Mouse (Mus musculus): ENCODE measurements around the gene Cyp19a1.

Cyp19a1 gene

GRCm38 (mm10) chr9:54168425-54168824 lies 99.5 kb downstream of the Cyp19a1 start:
- DNase-seq: no peak

DNA sequence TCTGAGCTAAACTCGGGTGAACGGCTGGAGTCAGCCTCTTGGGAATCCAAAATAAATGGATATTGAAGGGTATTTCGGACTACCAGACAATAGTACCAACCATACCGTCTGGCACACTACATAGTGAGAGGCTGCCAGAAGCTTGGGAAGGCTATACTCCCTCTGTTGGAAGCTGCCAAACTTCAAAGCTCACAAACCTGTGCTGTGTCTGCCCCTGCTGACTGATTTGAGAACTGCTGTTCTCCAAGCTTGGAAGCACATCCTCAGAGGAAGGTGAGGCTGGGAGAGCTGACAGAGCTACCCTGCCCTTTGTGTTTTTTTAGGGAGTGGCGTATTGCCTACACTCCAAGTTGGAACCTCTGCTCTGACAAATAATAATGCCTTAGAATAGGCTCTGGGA lies 104.8 kb downstream of the Cyp19a1 start:
- DNase-seq: peak; percentile 11

DNA sequence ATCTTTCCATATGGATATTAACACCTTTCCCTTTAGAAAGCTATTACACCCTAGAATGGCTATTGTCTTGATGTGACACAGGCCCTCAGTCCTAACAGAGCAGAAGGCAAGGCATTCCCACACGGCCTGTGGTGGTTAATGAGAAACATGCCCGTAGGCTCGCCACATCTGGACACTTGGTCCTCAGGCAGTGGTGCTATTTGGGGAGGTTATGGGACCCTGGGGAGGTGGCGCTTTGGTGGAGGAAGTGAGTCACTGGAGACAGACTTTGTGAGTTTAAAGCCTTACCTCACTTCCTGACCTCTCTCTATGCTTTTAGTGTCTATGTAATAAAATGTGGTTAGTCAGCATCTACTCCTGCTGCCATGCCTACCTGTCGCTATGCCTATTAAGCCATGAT lies 114.2 kb downstream of the Cyp19a1 start:
- DNase-seq: no peak

GRCm38 (mm10) chr9:54139191-54139590 lies 128.7 kb downstream of the Cyp19a1 start:
- DNase-seq: no peak

Measured in kidney, adult 11 months (tissue).